Mouse (Mus musculus): ENCODE data around the gene Gpr137.
A peak's percentile ranks its signal among the peaks of the same experiment; 100 is the strongest.

The Gpr137 gene

GRCm38 (mm10) chr19:6942249-6942691 is at the start of gene Gpr137:
Gene Gpr137, minus strand, starts transcription at chr19:6942480.
- peak; percentile 98 for DNase-seq

GRCm38 (mm10) chr19:6991166-6991565 is 48.9 kb upstream of the Gpr137 start:
- peak; percentile 9 for DNase-seq

- no peak for DNase-seq
Measured at GRCm38 (mm10) chr19:6990712-6991111, 48.4 kb upstream of the Gpr137 start.

- no peak for DNase-seq
Measured at GRCm38 (mm10) chr19:6989251-6989650, 47.0 kb upstream of the Gpr137 start.

GRCm38 (mm10) chr19:6987904-6988285 is 45.6 kb upstream of the Gpr137 start:
- DNase-seq: no peak

GRCm38 (mm10) chr19:6987061-6987903 is 45.0 kb upstream of the Gpr137 start, which contains the start of gene Vegfb:
Gene Vegfb, minus strand, starts transcription at chr19:6987651.
- peak; percentile 70 for DNase-seq

- DNase-seq: no peak
Measured at GRCm38 (mm10) chr19:6985951-6986708, 43.9 kb upstream of the Gpr137 start.

GRCm38 (mm10) chr19:6985300-6985699 is 43.0 kb upstream of the Gpr137 start:
- DNase-seq: no peak

- no peak for DNase-seq
Measured at GRCm38 (mm10) chr19:6983621-6984020, 41.3 kb upstream of the Gpr137 start.

- DNase-seq: no peak
Measured at GRCm38 (mm10) chr19:6981465-6981864, 39.2 kb upstream of the Gpr137 start.

GRCm38 (mm10) chr19:6980381-6981093 is 38.3 kb upstream of the Gpr137 start, which contains the start of gene Fkbp2:
Gene Fkbp2, minus strand, starts transcription at chr19:6980501.
- DNase-seq: peak; percentile 99

- peak; percentile 100 for DNase-seq
Measured at GRCm38 (mm10) chr19:6979486-6980380, 37.5 kb upstream of the Gpr137 start.

- DNase-seq: peak; percentile 71
Measured at GRCm38 (mm10) chr19:6979001-6979479, 36.8 kb upstream of the Gpr137 start.

- no peak for DNase-seq
Measured at GRCm38 (mm10) chr19:6978639-6978974, 36.3 kb upstream of the Gpr137 start.

- DNase-seq: no peak
Measured at GRCm38 (mm10) chr19:6977759-6978638, 35.7 kb upstream of the Gpr137 start.

GRCm38 (mm10) chr19:6975537-6976521 is 33.5 kb upstream of the Gpr137 start, which contains the start of gene Plcb3:
Gene Plcb3, minus strand, starts transcription at chr19:6976470.
- DNase-seq: peak; percentile 61

- peak; percentile 71 for DNase-seq
Measured at GRCm38 (mm10) chr19:6974211-6975205, 32.2 kb upstream of the Gpr137 start, which contains the start of gene Ppp1r14b. Gene Ppp1r14b, plus strand, starts transcription at chr19:6974968.

GRCm38 (mm10) chr19:6973581-6974190 is 31.4 kb upstream of the Gpr137 start:
- no peak for DNase-seq
